Mouse (Mus musculus): Measurements from ENCODE around the gene Hes1.

The Hes1 gene

GRCm38 (mm10) chr16:30063984-30064453, at the start of gene Hes1:
TSS of gene Hes1 (plus strand) at chr16:30064384.
- DNase-seq = peak; percentile 95 to 99

- no peak for DNase-seq
Observed at GRCm38 (mm10) chr16:30016064-30016463, 48.1 kb upstream of the Hes1 start.

GRCm38 (mm10) chr16:30020124-30020523, 44.1 kb upstream of the Hes1 start:
- DNase-seq = peak in 1 of 2 experiments; percentile 71

DNA sequence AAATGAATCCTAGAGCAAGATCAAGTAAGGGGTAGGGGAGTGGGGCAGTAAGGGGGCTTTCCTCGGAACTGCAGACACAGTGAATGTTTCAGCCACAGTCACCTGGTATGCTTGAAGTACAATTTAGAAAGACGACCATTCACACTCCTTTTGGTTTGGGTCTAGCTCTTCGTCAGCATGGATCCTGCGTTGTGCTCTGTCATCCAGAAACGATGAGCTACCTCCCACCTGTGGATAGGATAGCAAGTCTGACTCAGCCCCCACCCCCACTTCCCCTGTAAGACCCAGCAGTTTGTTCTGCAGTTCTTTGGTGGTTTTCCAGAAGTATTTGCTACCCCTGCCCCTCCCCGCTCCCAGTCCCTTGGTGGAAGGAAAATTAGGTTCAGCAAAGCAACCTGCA, 41.8 kb upstream of the Hes1 start:
- no peak for DNase-seq

- no peak for DNase-seq
Observed at GRCm38 (mm10) chr16:30022890-30023797, 41.0 kb upstream of the Hes1 start.

DNA sequence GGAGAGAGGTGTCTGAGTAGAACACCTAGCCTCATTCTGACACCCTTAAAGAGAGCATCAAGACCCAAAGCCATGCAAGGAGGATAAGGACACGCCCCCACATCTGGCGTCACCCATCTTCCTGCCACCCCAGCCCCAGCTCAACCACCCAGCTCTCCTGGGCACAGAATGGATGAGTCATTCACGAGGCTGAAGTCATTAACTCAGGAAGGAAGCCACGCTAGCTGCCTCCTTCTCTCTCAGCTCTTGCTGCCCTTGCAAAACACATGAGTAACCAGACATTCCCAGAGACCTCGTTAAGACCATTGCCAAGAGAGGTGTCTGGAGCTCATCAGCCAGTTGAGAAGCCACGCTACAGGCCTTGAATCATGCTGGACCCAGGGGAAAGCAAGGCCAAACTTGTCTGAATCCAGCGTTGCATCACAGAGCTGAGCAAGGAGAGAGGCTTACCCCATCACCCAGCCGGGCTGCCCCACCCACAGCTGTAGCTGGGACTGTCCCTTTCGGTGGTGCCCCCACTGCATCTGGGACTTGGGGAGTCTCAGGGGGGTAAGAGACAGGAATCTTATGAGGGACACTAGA, 39.4 kb upstream of the Hes1 start:
- DNase-seq = peak; percentile 67 to 71

- DNase-seq = no peak
Observed at GRCm38 (mm10) chr16:30028184-30028583, 36.0 kb upstream of the Hes1 start.

DNA sequence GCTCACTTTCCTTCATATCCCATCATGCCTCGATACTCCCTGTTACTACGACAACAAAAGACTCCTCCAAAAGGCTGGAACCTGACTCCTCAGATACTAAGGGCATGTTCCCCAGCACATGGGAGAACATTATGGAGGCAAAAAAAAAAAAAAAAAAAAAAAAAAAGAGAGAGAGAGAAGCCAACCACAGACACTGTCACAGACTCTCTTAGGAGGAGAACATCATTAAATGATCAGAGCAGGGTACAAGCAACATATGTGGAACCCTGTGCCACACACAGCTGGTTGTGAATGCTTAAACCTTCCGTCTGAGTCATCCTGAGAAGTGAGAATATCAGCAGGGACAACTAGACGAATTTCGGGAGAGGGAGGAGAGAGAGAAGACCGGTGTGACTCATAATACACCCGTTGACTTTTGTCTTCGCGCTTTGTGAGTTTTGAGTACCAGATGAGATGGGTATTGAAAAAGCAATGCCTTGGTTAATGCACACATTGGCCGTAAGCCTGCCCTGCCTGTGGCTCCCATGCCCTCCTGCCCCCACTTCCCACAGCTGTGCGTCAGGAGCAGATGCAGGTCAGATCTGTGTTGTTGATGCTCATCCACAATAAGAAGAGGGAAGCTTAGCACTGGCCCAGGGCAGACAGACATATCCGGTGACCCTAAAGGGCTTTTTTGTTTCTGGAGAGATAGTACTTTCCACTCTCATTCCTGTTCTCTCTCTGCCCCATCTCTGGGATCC, 34.8 kb upstream of the Hes1 start:
- no peak for DNase-seq

DNA sequence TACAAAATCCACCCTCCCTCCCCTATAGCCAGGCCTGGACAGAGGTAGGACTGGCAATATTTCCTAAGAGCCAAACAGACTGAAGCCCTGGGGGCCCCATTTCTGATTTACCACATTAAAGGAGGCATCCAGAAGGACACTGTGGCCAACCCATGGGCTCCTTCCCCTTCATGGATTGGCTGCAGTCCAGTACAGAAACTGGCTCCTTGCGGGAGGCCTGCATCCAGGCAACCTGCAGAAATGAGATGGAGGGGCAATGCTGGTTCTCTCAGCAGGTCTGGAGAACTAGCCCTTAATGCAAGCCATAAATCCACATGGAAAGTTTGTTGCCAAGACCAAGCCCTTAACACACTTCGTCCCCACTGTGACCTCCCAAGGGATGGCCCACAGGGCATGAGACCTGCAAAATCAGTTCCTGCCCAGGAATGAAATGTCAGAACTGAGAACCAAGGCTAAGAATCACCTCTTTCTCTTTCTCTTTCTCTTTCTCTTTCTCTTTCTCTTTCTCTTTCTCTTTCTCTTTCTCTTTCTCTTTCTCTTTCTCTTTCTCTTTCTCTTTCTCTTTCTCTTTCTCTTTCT, 31.8 kb upstream of the Hes1 start:
- no peak for DNase-seq

DNA sequence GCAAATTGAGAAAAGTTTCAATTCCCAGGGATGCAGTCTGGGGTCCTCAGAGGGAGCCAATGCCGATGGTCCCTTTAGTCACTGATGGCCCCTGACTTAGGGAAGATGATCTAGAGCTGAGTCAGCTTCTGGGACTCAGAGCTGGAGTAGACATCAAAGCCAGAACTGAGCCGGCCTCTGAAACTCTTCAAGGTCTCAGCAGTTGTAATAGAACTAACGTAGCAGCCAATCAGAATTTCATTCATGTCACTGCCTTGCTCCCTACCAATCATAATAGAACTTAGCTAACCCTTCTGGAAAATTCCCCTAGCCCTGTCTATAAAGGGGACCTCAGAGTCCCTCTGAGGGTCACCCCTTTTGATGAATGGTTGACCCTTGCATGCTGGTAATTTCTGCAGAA, 30.8 kb upstream of the Hes1 start:
- DNase-seq = no peak

- DNase-seq = peak in 1 of 2 experiments; percentile 28
Observed at GRCm38 (mm10) chr16:30034001-30034400, 30.2 kb upstream of the Hes1 start.

GRCm38 (mm10) chr16:30034521-30034920, 29.7 kb upstream of the Hes1 start:
- peak in 1 of 2 experiments; percentile 60 for DNase-seq

DNA sequence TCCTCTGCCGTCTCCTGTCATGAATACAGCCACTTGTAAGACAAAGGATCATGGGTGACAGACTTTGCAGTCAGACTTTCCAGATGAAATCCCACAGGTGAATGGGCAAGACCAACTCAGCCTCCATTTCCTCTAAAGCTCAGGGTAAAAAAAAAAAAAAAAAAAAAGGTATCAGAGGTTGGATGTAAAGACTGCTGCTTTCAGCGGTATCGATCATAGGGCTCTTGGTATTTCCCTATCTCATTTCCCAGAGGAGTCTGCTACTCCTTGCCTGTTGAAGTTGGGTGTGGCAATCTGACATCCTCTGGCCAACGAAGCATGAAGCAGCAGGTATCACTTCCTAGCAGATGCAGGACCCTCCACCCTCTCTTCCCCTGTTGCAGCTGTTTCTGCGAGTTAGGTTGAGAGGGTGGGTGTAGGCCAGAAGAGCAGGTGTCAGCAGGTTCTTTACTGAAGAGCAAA, 29.2 kb upstream of the Hes1 start:
- DNase-seq = no peak

- no peak for DNase-seq
Observed at GRCm38 (mm10) chr16:30036104-30036503, 28.1 kb upstream of the Hes1 start.

GRCm38 (mm10) chr16:30038663-30039593, 25.3 kb upstream of the Hes1 start:
- peak; percentile 62 to 76 for DNase-seq

GRCm38 (mm10) chr16:30039841-30040240, 24.3 kb upstream of the Hes1 start:
- peak; percentile 42 to 71 for DNase-seq

DNA sequence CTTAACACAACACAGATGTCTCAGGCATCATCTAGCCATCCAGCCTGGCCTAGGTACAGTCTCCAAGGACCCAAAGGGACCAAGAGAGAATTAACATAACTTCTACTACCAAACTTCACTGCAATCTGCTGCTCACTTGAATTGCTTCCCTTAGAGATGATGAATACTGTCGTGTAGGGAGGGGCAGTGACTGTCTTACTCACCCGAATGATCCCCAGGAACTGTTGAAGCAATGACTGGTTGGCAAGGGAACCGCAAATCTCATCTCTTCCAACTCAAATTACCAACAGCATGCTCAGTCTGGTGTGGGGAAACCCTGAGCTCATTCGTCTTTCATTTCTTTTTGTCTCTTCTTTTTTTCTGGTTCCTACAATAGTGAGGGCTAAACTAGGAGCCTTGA, 21.3 kb upstream of the Hes1 start:
- DNase-seq = no peak

- DNase-seq = peak; percentile 46 to 76
Observed at GRCm38 (mm10) chr16:30045615-30046014, 18.6 kb upstream of the Hes1 start.

GRCm38 (mm10) chr16:30047010-30047409, 17.2 kb upstream of the Hes1 start:
- no peak for DNase-seq

- DNase-seq = peak; percentile 45 to 49
Observed at GRCm38 (mm10) chr16:30047421-30047831, 16.8 kb upstream of the Hes1 start.

DNA sequence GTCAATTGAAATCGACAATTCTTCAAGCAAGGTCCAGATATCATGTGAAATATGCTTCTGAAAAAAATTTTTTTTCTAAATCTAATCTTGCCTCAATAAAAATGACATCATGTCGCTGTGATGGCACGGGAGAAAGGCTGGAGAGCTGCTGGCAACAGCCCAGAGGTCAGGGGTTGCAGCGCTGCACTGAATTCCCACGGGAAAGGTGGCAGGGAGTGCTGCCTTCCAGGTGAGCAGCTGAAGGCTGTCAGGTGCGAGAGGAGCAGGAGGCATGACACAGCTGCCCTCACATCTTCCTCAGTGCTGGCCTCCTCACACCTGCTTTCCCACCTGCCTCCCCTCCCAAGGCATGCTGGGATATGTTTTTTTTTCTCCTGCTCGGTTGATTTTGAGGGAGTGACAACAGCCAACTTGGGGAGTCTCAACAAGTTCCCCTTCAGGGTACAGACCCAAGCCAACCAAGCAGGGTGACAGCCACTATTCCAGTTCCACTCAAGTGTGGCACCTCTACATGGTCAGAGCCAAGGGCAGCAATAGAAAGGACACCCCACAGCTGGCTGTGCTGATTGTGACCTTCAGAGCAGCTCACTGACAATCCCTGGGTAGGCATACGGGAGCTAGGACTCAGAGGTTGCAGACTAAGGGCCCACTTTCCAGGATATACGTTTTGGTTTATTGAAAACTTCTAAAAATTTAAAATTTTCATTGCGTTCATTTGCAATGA, 13.3 kb upstream of the Hes1 start:
- peak in 1 of 2 experiments; percentile 29 for DNase-seq

Data from lung, postnatal 4 days (tissue).